Mouse (Mus musculus) mammary gland, adult 2 months (tissue): Measurements from ENCODE around the gene Vmn1r68. TPM values are rescaled to one million over a fixed set of nuclear protein-coding genes. Genes with fewer than 3 reads are reported as not detected.

Experiments
- polyA plus RNA-seq: library from polyadenylated mRNA; depleted of rRNA; stranded (reverse); fragments of >200 nt; gene quantifications from 2 replicates; pipeline ENCODE4 v1.2.3, GENCODE M21; 2012; ENCODE audit warnings: low replicate concordance; rRNA removed

Vmn1r68 gene
- polyA plus RNA-seq: not detected in 2 replicates

DNA sequence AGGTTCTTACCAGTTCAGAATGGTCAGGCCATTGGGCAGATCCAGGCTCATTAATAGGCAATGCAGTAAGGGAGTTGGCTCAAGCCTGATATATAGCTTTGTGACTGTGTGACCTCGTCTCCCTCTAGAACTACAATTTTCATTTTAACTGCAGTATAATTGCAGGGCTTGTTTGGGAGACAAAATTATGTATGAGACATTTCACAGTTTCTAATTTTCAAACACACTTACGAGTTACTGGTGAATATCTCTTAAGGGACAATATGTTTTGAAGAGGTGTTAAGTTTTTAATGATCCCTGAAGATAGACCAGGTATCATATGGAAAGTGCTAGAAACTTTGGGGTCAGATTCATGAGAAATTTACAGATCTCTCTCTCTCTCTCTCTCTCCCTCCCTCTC is at the start of gene Vmn1r68:
Gene Vmn1r68, minus strand, starts transcription at position 101 of the 400 bp plus-strand sequence.

GRCm38 (mm10) chr7:10494786-10495521 is 63.3 kb downstream of the Vmn1r68 start, which contains the start of gene Zik1:
TSS of gene Zik1 (minus strand) at chr7:10495394.

Other genes with a start within 250 kb of the Vmn1r68 start
- gene Vmn1r67, start 115.2 kb downstream of the Vmn1r68 start, polyA plus RNA-seq: not detected in 2 replicates
- gene Zik1, start 63.1 kb downstream of the Vmn1r68 start, polyA plus RNA-seq: 0.32 and 0.52 TPM in 2 replicates
- not detected in 2 replicates for gene Vmn1r69, start 55.2 kb upstream of the Vmn1r68 start, polyA plus RNA-seq
- gene Vmn1r70, start 73.0 kb upstream of the Vmn1r68 start, polyA plus RNA-seq: not detected in 2 replicates
- not detected in 2 replicates for gene Nlrp4b, start 129.3 kb upstream of the Vmn1r68 start, polyA plus RNA-seq
- gene Vmn1r71, start 195.9 kb upstream of the Vmn1r68 start, polyA plus RNA-seq: not detected in 2 replicates